Mouse (Mus musculus): ENCODE measurements around the gene Cdca8. TPM values are rescaled to one million over a fixed set of nuclear protein-coding genes. Genes with fewer than 3 reads are reported as not detected.
"Not testable (repeated sequence)": the region's sequence is repeated elsewhere in the genome, so short reads cannot be mapped to it uniquely, and the experiment has no call there.

The Cdca8 gene
- total RNA-seq (2021) = 1 to 10 TPM; 5.4 to 6.2 TPM
- long read RNA-seq, transcript Cdca8-202 (10 exons, 1,626 nt) = major isoform, 14 of 16 reads
- long read RNA-seq, partial matches to known transcripts = 1 of 16 reads
- long read RNA-seq, other reads (novel, unspliced or antisense) = 1 of 16 reads

GRCm38 (mm10) chr4:124939211-124939610 is at the start of gene Cdca8:
Gene Cdca8, minus strand, starts transcription at chr4:124939311.
- not testable (repeated sequence) for DNase-seq (ENCODE audit: low spot score in 2 of 2)

GRCm38 (mm10) chr4:124988382-124988781 is 49.3 kb upstream of the Cdca8 start:
- DNase-seq (ENCODE audit: low spot score in 2 of 2) = no peak

- no peak for DNase-seq (ENCODE audit: low spot score in 2 of 2)
Measured at GRCm38 (mm10) chr4:124987711-124988097, 48.6 kb upstream of the Cdca8 start.

- no peak for DNase-seq (ENCODE audit: low spot score in 2 of 2)
Measured at GRCm38 (mm10) chr4:124986739-124987710, 47.9 kb upstream of the Cdca8 start.

GRCm38 (mm10) chr4:124985671-124986602 is 46.8 kb upstream of the Cdca8 start, which contains the start of gene Rspo1:
Gene Rspo1, plus strand, starts transcription at chr4:124986430.
- no peak for DNase-seq (ENCODE audit: low spot score in 2 of 2)

- DNase-seq (ENCODE audit: low spot score in 2 of 2) = no peak
Measured at GRCm38 (mm10) chr4:124984871-124985670, 46.0 kb upstream of the Cdca8 start.

GRCm38 (mm10) chr4:124983893-124984526 is 44.9 kb upstream of the Cdca8 start:
- DNase-seq (ENCODE audit: low spot score in 2 of 2) = peak in 1 of 2 experiments; percentile 40

- DNase-seq (ENCODE audit: low spot score in 2 of 2) = no peak
Measured at GRCm38 (mm10) chr4:124978201-124978600, 39.1 kb upstream of the Cdca8 start.

GRCm38 (mm10) chr4:124973296-124973695 is 34.2 kb upstream of the Cdca8 start:
- no peak for DNase-seq (ENCODE audit: low spot score in 2 of 2)

- DNase-seq (ENCODE audit: low spot score in 2 of 2) = no peak
Measured at GRCm38 (mm10) chr4:124972316-124972715, 33.2 kb upstream of the Cdca8 start.

- no peak for DNase-seq (ENCODE audit: low spot score in 2 of 2)
Measured at GRCm38 (mm10) chr4:124971094-124971493, 32.0 kb upstream of the Cdca8 start.

GRCm38 (mm10) chr4:124970677-124971076 is 31.6 kb upstream of the Cdca8 start:
- no peak for DNase-seq (ENCODE audit: low spot score in 2 of 2)

- no peak for DNase-seq (ENCODE audit: low spot score in 2 of 2)
Measured at GRCm38 (mm10) chr4:124970194-124970593, 31.1 kb upstream of the Cdca8 start.

GRCm38 (mm10) chr4:124969219-124969848 is 30.2 kb upstream of the Cdca8 start:
- DNase-seq (ENCODE audit: low spot score in 2 of 2) = no peak

GRCm38 (mm10) chr4:124968711-124969110 is 29.6 kb upstream of the Cdca8 start:
- DNase-seq (ENCODE audit: low spot score in 2 of 2) = no peak

GRCm38 (mm10) chr4:124964912-124965599 is 25.9 kb upstream of the Cdca8 start:
- no peak for DNase-seq (ENCODE audit: low spot score in 2 of 2)

GRCm38 (mm10) chr4:124962576-124962975 is 23.5 kb upstream of the Cdca8 start:
- DNase-seq (ENCODE audit: low spot score in 2 of 2) = no peak

- DNase-seq (ENCODE audit: low spot score in 2 of 2) = no peak
Measured at GRCm38 (mm10) chr4:124960940-124961339, 21.8 kb upstream of the Cdca8 start.

GRCm38 (mm10) chr4:124959062-124959461 is 20.0 kb upstream of the Cdca8 start:
- DNase-seq (ENCODE audit: low spot score in 2 of 2) = no peak
